Mouse (Mus musculus) hindbrain, embryonic 13.5 days (tissue): ENCODE data around the gene Lrtm2. TPM values are rescaled to one million over a fixed set of nuclear protein-coding genes. Genes with fewer than 3 reads are reported as not detected.
"Not testable (repeated sequence)": the region's sequence is repeated elsewhere in the genome, so short reads cannot be mapped to it uniquely, and the experiment has no call there.

Source experiments
- ATAC-seq: fragments of 200-750 bp; cut with Nextera tagmentation; 2 replicates; pipeline ENCODE4 v1.8.0; 2017; ENCODE audit warnings: moderate TSS enrichment; ENCODE audit not compliant: low FRiP score
- H3K27ac ChIP-seq: fragments of 300-500 bp; sonication (generic); 2 replicates; pipeline ENCODE4 v1.5.1; 2015; ENCODE audit warnings: inconsistent platforms, mild to moderate bottlenecking, moderate library complexity
- H3K27me3 ChIP-seq: fragments of 300-500 bp; sonication (generic); 2 replicates; pipeline ENCODE4 v1.6.1; 2015; ENCODE audit warnings: mild to moderate bottlenecking, inconsistent platforms
- H3K36me3 ChIP-seq: fragments of 300-500 bp; sonication (generic); 2 replicates; pipeline ENCODE4 v1.6.1; 2015; ENCODE audit warnings: mild to moderate bottlenecking, inconsistent platforms
- H3K4me1 ChIP-seq: fragments of 300-500 bp; sonication (generic); replicated peaks from 2 replicates; pipeline ENCODE4 v1.6.1; 2015; ENCODE audit warnings: inconsistent platforms
- H3K4me2 ChIP-seq: fragments of 300-500 bp; sonication (generic); 2 replicates; pipeline ENCODE4 v1.6.1; 2015; ENCODE audit warnings: inconsistent platforms, mild to moderate bottlenecking, moderate library complexity
- H3K4me3 ChIP-seq: fragments of 300-500 bp; sonication (generic); 2 replicates; pipeline ENCODE4 v1.5.1; 2015; ENCODE audit warnings: mild to moderate bottlenecking, inconsistent platforms
- H3K9ac ChIP-seq: fragments of 300-500 bp; sonication (generic); 2 replicates; pipeline ENCODE4 v1.6.1; 2015; ENCODE audit warnings: mild to moderate bottlenecking, inconsistent platforms
- H3K9me3 ChIP-seq: fragments of 300-500 bp; sonication (generic); 2 replicates; pipeline ENCODE4 v1.6.1; 2016; ENCODE audit warnings: inconsistent platforms
- WGBS: fragments of 180-500 bp; shearing (Covaris S2); methylation state at CpG from one replicate; pipeline ENCODE4 v1.1.7; 2015; 5-methylcytosine and 5-hydroxymethylcytosine counted together
- polyA plus RNA-seq: library from polyadenylated mRNA; unstranded; fragments of >200 nt; fragmentation: Nextera tagmentation; extraction: Ambion mirVana; gene quantifications from 2 replicates; pipeline ENCODE4 v1.2.1, GENCODE M21; 2015

Gene Lrtm2
- 5.0 and 5.1 TPM in 2 replicates for polyA plus RNA-seq

DNA sequence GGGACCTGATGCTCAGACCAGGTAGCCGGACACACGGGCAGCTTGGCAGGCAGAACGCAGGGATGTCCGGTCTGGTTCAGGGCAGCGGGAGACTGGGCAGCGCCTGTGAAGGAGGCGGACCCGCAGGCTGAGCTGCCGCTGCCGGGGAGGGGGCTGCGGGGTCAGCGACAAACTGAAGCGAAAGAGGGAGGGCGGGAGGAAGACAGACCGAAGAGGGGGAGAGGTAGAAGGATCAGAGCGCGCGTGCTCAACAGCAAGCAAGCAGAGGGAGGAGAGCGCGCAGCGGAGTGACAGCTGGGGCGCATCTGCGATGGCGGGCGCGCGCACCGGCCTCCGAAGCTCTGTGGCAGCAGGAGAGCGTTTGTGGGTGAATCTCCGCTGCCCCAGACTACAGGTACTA lies at the start of gene Lrtm2:
TSS of gene Lrtm2 (minus strand) at position 261 of the 400 bp plus-strand sequence.
- WGBS, result 1% methylated on average over 23 of the region's 31 CpGs
- H3K4me2 ChIP-seq, result peak within 1 kb of the TSS; percentile 79
- no peaks in the 10 kb centered on the region for H3K36me3 ChIP-seq
- ATAC-seq, result peak; percentile 25
- peak within 1 kb of the TSS; percentile 55 for H3K4me3 ChIP-seq
- peaks cover 42% of the 10 kb centered on the region for H3K27me3 ChIP-seq
- peak within 1 kb of the TSS; percentile 79 for H3K9ac ChIP-seq
- H3K9me3 ChIP-seq, result no peaks in the 10 kb centered on the region
- H3K27ac ChIP-seq, result peak within 1 kb of the TSS; percentile 49
- peaks cover 58% of the 10 kb centered on the region for H3K4me1 ChIP-seq

- WGBS, result 79% methylated on average over 1 of the region's 1 CpGs
- Histone ChIP-seq H3K27ac (no peak overlapping the region), H3K4me2 (no peak overlapping the region), H3K36me3 (no peaks in the 10 kb centered on the region), H3K4me1 (0 out of 2 replicates have a peak, but pooled peaks cover 2% of the 10 kb centered on the region), H3K27me3 (no peaks in the 10 kb centered on the region), H3K4me3 (no peak overlapping the region), H3K9me3 (no peaks in the 10 kb centered on the region), H3K9ac (no peak overlapping the region)
- ATAC-seq, result no peak
Observed at GRCm38 (mm10) chr6:119378631-119379030, 48.1 kb upstream of the Lrtm2 start.

- Histone ChIP-seq H3K27ac (no peak overlapping the region), H3K4me3 (no peak overlapping the region), H3K4me1 (0 out of 2 replicates have a peak, but pooled peaks cover 2% of the 10 kb centered on the region), H3K4me2 (no peak overlapping the region), H3K9me3 (no peaks in the 10 kb centered on the region), H3K27me3 (no peaks in the 10 kb centered on the region), H3K36me3 (no peaks in the 10 kb centered on the region), H3K9ac (no peak overlapping the region)
- WGBS, result 81% methylated on average over 2 of the region's 2 CpGs
- ATAC-seq, result no peak
Observed at GRCm38 (mm10) chr6:119377613-119378012, 47.0 kb upstream of the Lrtm2 start.

DNA sequence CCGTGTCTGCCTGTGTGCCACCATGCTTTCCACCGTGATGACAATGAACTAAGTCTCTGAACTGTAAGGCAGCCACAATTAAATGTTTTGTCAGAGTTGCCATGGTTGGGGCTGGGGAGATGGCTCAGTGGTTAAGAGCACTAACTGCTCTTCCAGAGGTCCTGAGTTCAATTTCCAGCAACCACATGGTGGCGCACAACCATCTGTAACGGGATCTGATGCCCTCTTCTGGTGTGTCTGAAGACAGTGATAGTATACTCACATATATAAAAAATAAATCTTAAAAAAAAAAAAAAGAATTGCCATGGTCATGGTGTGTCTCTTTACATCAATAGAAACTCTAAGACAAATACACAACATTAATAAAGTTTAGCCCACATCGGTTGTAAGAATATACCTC lies 44.5 kb upstream of the Lrtm2 start:
- Histone ChIP-seq H3K27me3 (no peaks in the 10 kb centered on the region), H3K9ac (no peak overlapping the region), H3K36me3 (no peaks in the 10 kb centered on the region), H3K4me2 (no peak overlapping the region), H3K4me3 (no peak overlapping the region), H3K4me1 (0 out of 2 replicates have a peak, but pooled peaks cover 2% of the 10 kb centered on the region), H3K9me3 (no peaks in the 10 kb centered on the region), H3K27ac (no peak overlapping the region)
- ATAC-seq, result no peak
- WGBS, result 77% methylated on average over 5 of the region's 5 CpGs

DNA sequence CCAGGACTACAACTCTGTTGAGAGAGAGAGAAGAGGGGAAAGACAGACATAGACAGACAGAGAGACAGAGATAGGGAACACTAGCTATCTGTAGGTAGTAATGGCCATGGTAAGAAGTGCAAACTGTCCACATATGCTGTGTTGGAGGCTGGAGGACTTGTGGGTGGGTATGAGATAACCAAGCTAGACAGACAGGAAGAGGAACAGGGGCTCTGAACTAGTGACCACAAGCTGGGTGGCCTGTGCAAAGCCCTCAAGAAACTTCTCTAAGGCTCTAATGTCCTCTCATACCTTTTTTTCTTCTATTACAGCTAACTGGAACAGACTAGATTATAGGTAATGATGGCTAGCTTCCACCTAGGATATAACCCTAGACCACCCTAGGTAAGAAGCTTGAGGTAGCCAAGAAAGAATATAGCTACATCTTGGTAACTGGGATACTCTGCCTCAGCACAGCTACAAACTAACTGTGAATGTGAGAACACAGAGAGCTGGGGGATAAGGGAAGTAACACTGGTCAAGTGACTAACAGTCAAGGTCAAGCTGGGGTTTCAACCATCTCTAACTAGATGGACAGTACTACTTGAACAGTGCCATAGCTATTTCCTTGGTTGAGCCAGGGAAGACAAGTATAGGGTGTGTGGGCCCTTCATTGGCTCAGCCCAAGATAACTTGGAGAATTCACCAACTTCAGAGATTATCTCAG lies 42.6 kb upstream of the Lrtm2 start:
- Histone ChIP-seq H3K4me1 (0 out of 2 replicates have a peak, but pooled peaks cover 2% of the 10 kb centered on the region), H3K27me3 (no peaks in the 10 kb centered on the region), H3K9ac (no peak overlapping the region), H3K27ac (no peak overlapping the region), H3K9me3 (no peaks in the 10 kb centered on the region), H3K36me3 (peaks cover 5% of the 10 kb centered on the region; the same call in 1 of the 2 replicates), H3K4me2 (no peak overlapping the region), H3K4me3 (no peak overlapping the region)
- no peak for ATAC-seq

DNA sequence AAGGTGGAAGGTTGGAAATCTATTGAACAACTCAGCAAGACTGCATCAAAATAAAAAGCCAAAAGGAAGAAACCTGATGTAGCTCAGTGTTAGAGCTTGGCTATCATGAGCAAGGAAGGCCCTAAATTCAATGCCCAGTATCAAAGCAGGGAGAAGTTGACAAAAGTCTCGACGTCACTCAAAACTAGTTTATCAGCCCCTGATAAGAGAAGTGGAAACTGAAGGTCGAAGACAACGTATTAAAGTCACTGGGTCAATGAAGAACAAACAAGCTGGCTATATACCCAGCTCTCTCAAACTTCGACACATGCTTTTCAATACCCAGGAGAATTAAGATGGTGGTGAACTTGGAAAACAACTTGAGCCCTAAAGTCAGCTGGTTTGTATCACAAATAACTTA lies 41.7 kb upstream of the Lrtm2 start:
- no peaks in the 10 kb centered on the region for H3K4me1 ChIP-seq
- no peak overlapping the region for H3K9ac ChIP-seq
- H3K27me3 ChIP-seq, result no peaks in the 10 kb centered on the region
- peaks cover 10% of the 10 kb centered on the region for H3K36me3 ChIP-seq
- H3K27ac ChIP-seq, result no peak overlapping the region
- H3K4me2 ChIP-seq, result no peak overlapping the region
- H3K9me3 ChIP-seq, result no peaks in the 10 kb centered on the region
- WGBS, result 89% methylated on average over 5 of the region's 5 CpGs
- H3K4me3 ChIP-seq, result no peak overlapping the region
- no peak for ATAC-seq

DNA sequence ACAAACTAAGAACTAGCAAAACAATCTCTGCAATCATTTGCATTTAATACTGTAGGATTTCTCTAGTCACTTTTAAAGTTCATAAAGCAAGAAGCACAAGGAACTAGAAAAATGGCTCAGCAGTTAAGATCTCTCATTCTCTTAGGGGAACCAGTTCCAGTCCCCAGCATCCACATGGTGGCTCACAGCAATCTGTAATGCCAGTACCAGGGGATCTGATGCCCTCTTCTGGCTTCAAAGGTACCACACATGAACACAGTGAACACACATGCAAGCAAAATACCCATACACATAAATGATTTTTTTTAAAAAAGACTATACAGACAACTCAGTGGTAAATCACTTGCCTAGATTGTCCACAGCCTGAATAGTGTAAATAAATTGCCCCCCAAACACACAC lies 41.1 kb upstream of the Lrtm2 start:
- Histone ChIP-seq H3K9me3 (no peaks in the 10 kb centered on the region), H3K4me2 (no peak overlapping the region), H3K36me3 (peaks cover 12% of the 10 kb centered on the region), H3K4me3 (no peak overlapping the region), H3K9ac (no peak overlapping the region), H3K27ac (no peak overlapping the region), H3K4me1 (no peaks in the 10 kb centered on the region), H3K27me3 (no peaks in the 10 kb centered on the region)
- no peak for ATAC-seq

- ATAC-seq, result no peak
- Histone ChIP-seq H3K9me3 (no peaks in the 10 kb centered on the region), H3K4me3 (no peak overlapping the region), H3K27me3 (no peaks in the 10 kb centered on the region), H3K9ac (no peak overlapping the region), H3K4me1 (no peaks in the 10 kb centered on the region), H3K36me3 (peaks cover 41% of the 10 kb centered on the region), H3K27ac (no peak overlapping the region), H3K4me2 (no peak overlapping the region)
- 96% methylated on average over 2 of the region's 2 CpGs for WGBS
Observed at GRCm38 (mm10) chr6:119367382-119367781, 36.8 kb upstream of the Lrtm2 start.

- H3K4me1 ChIP-seq, ATAC-seq, H3K9ac ChIP-seq, H3K4me2 ChIP-seq, H3K4me3 ChIP-seq, H3K27ac ChIP-seq, H3K9me3 ChIP-seq, H3K27me3 ChIP-seq: not testable (repeated sequence)
- peaks cover 42% of the 10 kb centered on the region for H3K36me3 ChIP-seq
- 94% methylated on average over 4 of the region's 4 CpGs for WGBS
Observed at GRCm38 (mm10) chr6:119366800-119367199, 36.2 kb upstream of the Lrtm2 start.

GRCm38 (mm10) chr6:119363593-119363992 lies 33.0 kb upstream of the Lrtm2 start:
- no peak for ATAC-seq
- H3K4me1 ChIP-seq, result no peaks in the 10 kb centered on the region
- WGBS, result 93% methylated on average over 5 of the region's 5 CpGs
- H3K9me3 ChIP-seq, result no peaks in the 10 kb centered on the region
- H3K4me3 ChIP-seq, result no peak overlapping the region
- H3K27ac ChIP-seq, result no peak overlapping the region
- H3K27me3 ChIP-seq, result no peaks in the 10 kb centered on the region
- no peak overlapping the region for H3K9ac ChIP-seq
- H3K4me2 ChIP-seq, result no peak overlapping the region
- peaks cover 66% of the 10 kb centered on the region for H3K36me3 ChIP-seq

GRCm38 (mm10) chr6:119360925-119361702 lies 30.5 kb upstream of the Lrtm2 start:
- H3K27ac ChIP-seq, result no peak overlapping the region
- H3K4me1 ChIP-seq, result no peaks in the 10 kb centered on the region
- no peak overlapping the region for H3K9ac ChIP-seq
- no peaks in the 10 kb centered on the region for H3K9me3 ChIP-seq
- no peak overlapping the region for H3K4me3 ChIP-seq
- H3K27me3 ChIP-seq, result no peaks in the 10 kb centered on the region
- ATAC-seq, result no peak
- H3K4me2 ChIP-seq, result no peak overlapping the region
- 93% methylated on average over 3 of the region's 3 CpGs for WGBS
- H3K36me3 ChIP-seq, result peaks cover 80% of the 10 kb centered on the region

DNA sequence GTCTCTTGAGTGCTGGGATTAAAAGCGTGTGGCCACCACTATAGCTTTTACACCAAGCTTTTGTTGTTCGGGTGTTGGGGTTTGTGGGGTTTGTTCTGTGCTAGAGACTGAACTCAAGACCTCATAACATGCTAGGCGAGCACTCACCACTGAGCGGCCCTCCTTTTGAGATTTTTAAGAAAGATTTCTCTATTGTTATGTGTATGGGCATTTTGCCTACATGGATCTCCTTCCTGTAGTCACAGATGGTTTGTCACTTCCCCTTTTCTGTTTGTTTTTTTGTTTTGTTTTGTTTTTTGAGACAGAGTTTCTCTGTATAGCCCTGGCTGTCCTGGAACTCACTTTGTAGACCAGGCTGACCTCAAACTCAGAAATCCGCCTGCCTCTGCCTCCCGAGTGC lies 29.7 kb upstream of the Lrtm2 start:
- ATAC-seq, H3K27me3 ChIP-seq, H3K4me1 ChIP-seq, H3K9ac ChIP-seq, H3K27ac ChIP-seq, H3K4me2 ChIP-seq, H3K4me3 ChIP-seq, H3K9me3 ChIP-seq: not testable (repeated sequence)
- peaks cover 80% of the 10 kb centered on the region for H3K36me3 ChIP-seq
- 92% methylated on average over 6 of the region's 6 CpGs for WGBS
